In the genomic region with DNA sequence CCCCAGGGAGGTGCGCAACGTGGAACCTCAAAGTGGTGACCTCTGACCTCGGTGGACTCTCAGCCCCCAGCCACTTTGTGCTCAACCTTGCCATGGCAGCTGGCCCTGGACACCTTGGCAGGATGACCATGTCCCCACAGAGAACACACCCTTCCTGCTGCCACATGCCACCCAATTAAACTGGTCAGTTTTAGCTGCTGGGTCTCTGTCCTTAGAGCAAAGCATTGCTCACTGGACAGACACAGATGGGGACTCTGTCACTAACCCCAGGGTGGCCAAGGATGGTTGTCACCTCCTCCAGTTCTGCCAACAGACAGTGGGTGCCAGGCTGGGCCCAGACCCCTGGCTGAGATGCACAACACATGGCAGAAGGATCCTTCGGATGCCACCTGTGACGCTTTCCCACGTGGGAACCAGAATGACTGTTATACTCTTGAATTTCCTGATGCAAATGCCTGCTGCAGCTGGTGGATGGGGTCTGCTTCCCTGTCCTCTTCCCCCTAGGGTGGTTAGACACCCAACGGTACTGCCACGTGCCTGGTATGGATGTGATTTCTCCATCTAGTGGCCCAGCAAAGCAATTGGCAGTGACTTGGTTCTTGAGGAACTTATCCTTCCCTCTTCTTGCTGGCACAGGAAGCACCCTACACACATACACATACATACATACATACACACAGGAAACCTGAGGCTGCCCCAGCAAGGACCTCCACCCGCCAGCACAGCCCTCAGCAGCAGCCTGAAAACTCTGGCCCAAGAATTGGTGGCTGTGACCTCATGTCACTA, we compare ENCODE assay signal across 19 mouse cellular contexts.
DNase-seq lines count a peak whose midpoint lies in the region; ATAC-seq and TF ChIP-seq lines count a peak whose summit lies in the region.
"Had no signal": no experiment of that assay in that cellular context is flagged by ENCODE, and none has a peak within 500 bp of the region (broad histone marks: within the 10 kb centered on the region; RNA-seq: fewer than 3 reads in every experiment).

No protein-coding gene starts in this region.

- H3K4me3 ChIP-seq in heart, embryonic 10.5 days = no peak overlapping the region
- no peak overlapping the region for H3K4me3 ChIP-seq in liver, embryonic 12.5 days
- H3K4me3 ChIP-seq in liver, embryonic 11.5 days (ENCODE audit: low read depth, low read length) = no peak overlapping the region
- no peak overlapping the region for H3K4me3 ChIP-seq in CH12.LX (replicated peaks in 1 of 3; ENCODE audit: low read depth in 2 of 3, low read length in 2 of 3, poor library complexity in 1 of 3)
- H3K4me3 ChIP-seq in cortical plate, adult 2 months (ENCODE audit: insufficient read depth, low read length) = no peak overlapping the region
- no peak overlapping the region for H3K4me3 ChIP-seq in gastrocnemius, adult 2 months
- H3K4me3 ChIP-seq: embryonic facial prominence, embryonic 10.5 days; erythroblast, embryonic 14.5 days; heart, embryonic 12.5 days; hindbrain, embryonic 10.5 days; limb, embryonic 13.5 days had no signal

- TF ChIP-seq RAD21 in CH12.LX (IDR thresholded peaks at IDR 0.05; ENCODE audit: low read depth, low read length) = peak; percentile 10

- no peaks in the 10 kb centered on the region for H3K36me3 ChIP-seq in heart, embryonic 10.5 days
- no peaks in the 10 kb centered on the region for H3K36me3 ChIP-seq in liver, embryonic 12.5 days
- H3K36me3 ChIP-seq in liver, embryonic 11.5 days (ENCODE audit: control insufficient read depth, insufficient read depth, low read length) = no peaks in the 10 kb centered on the region
- peaks cover 0 to 9% of the 10 kb centered on the region in 2 experiments for H3K36me3 ChIP-seq in CH12.LX (replicated peaks in 1 of 2; ENCODE audit: control insufficient read depth in 1 of 2, insufficient read depth in 1 of 2, low read length in 1 of 2)
- H3K36me3 ChIP-seq: embryonic facial prominence, embryonic 10.5 days; G1E; heart, embryonic 12.5 days; hindbrain, embryonic 10.5 days had no signal

- DNase-seq in heart, embryonic 10.5 days (ENCODE audit: low spot score) = peak; percentile 69
- no peak for DNase-seq in heart, adult 9 months (ENCODE audit: low spot score in 2 of 2)
- no peak for DNase-seq in liver, embryonic 11.5 days (ENCODE audit: low spot score)
- DNase-seq in CH12.LX (ENCODE audit: extremely low read depth) = no peak
- no peak for DNase-seq in gastrocnemius, adult 2 months
- DNase-seq: cerebellum, adult 9-11 months; gastrocnemius, postnatal 25 days; lung, adult 2 months; right cerebral cortex, adult 18-20 months; spleen, adult 18-20 months; thymus, postnatal 14 days had no signal

- in situ Hi-C loops in CH12.LX (cut with MboI; ENCODE audit: low pct_ligation_motif_present, low pct_unique_long_range_greater_than_20kb, low sequenced_read_pairs) = no loop called here

- H3K4me2 ChIP-seq in liver, embryonic 12.5 days = no peak overlapping the region
- no peak overlapping the region for H3K4me2 ChIP-seq in liver, embryonic 11.5 days
- no peak overlapping the region for H3K4me2 ChIP-seq in CH12.LX (ENCODE audit: insufficient read depth, low read depth, poor library complexity, severe bottlenecking)
- H3K4me2 ChIP-seq: heart, embryonic 12.5 days; limb, embryonic 13.5 days had no signal

- dilution Hi-C loops in CH12.LX (cut with MboI; ENCODE audit: extremely low pct_ligation_motif_present, extremely low pct_unique_long_range_greater_than_20kb, low sequenced_read_pairs) = no loop called here

- 76% methylated on average over 9 of the region's 9 CpGs for WGBS in heart, embryonic 10.5 days
- 68% methylated on average over 9 of the region's 9 CpGs for WGBS in liver, embryonic 12.5 days (ENCODE audit: insufficient replicate concordance)
- 80% methylated on average over 9 of the region's 9 CpGs for WGBS in liver, embryonic 11.5 days

- TF ChIP-seq CTCF in CH12.LX (conservative IDR thresholded peaks at IDR 0.05 in 1 of 2, IDR thresholded peaks at IDR 0.05 in 1 of 2; ENCODE audit: low read depth in 2 of 2, low read length in 2 of 2) = peak in 1 of 2 experiments; percentile 46; a peak in 2 of 4 replicates
- TF ChIP-seq CTCF in cortical plate, adult 2 months (IDR thresholded peaks at IDR 0.05; ENCODE audit: extremely low read depth, insufficient read depth, low read length) = peak; percentile 50; the same call in 1 of the 2 replicates
- no peak for TF ChIP-seq CTCF in gastrocnemius, adult 2 months (IDR thresholded peaks at IDR 0.05)

- H3K79me2 ChIP-seq in CH12.LX (replicated peaks; ENCODE audit: control insufficient read depth, extremely low read depth, insufficient read depth, poor library complexity, severe bottlenecking) = no peaks in the 10 kb centered on the region

- no peak overlapping the region for H3K9ac ChIP-seq in liver, embryonic 12.5 days
- no peak overlapping the region for H3K9ac ChIP-seq in liver, embryonic 11.5 days (ENCODE audit: low read depth, low read length)
- H3K9ac ChIP-seq in CH12.LX (ENCODE audit: insufficient read depth, low read depth) = no peak overlapping the region
- H3K9ac ChIP-seq: heart, embryonic 12.5 days; limb, embryonic 13.5 days had no signal

- no peaks in the 10 kb centered on the region for H3K9me3 ChIP-seq in heart, embryonic 10.5 days
- no peaks in the 10 kb centered on the region for H3K9me3 ChIP-seq in liver, embryonic 12.5 days (replicated peaks)
- H3K9me3 ChIP-seq in liver, embryonic 11.5 days (ENCODE audit: control insufficient read depth, low read length) = no peaks in the 10 kb centered on the region
- no peaks in the 10 kb centered on the region for H3K9me3 ChIP-seq in CH12.LX (replicated peaks; ENCODE audit: low read length)
- H3K9me3 ChIP-seq: embryonic facial prominence, embryonic 10.5 days; G1E; hindbrain, embryonic 10.5 days; limb, embryonic 13.5 days had no signal

- no peak for TF ChIP-seq POLR2A in CH12.LX (IDR thresholded peaks at IDR 0.05; ENCODE audit: low read depth, low read length)
- no peak for TF ChIP-seq POLR2A in cortical plate, adult 2 months (IDR thresholded peaks at IDR 0.05; ENCODE audit: extremely low read depth, insufficient read depth, low read length)

- intact Hi-C loops in gastrocnemius, adult 2 months (cut with DNase I) = no loop called here

- no peaks in the 10 kb centered on the region for H3K27me3 ChIP-seq in heart, embryonic 10.5 days (ENCODE audit: insufficient read depth, poor library complexity, severe bottlenecking)
- H3K27me3 ChIP-seq in liver, embryonic 12.5 days (replicated peaks) = no peaks in the 10 kb centered on the region
- H3K27me3 ChIP-seq in liver, embryonic 11.5 days (replicated peaks; ENCODE audit: control insufficient read depth, insufficient read depth, low read length) = no peaks in the 10 kb centered on the region
- H3K27me3 ChIP-seq in CH12.LX (replicated peaks) = no peaks in the 10 kb centered on the region
- H3K27me3 ChIP-seq: heart, embryonic 12.5 days; limb, embryonic 13.5 days had no signal

- H3K27ac ChIP-seq in heart, embryonic 10.5 days = no peak overlapping the region
- no peak overlapping the region for H3K27ac ChIP-seq in liver, embryonic 12.5 days
- no peak overlapping the region for H3K27ac ChIP-seq in liver, embryonic 11.5 days (ENCODE audit: low read depth, low read length)
- no peak overlapping the region for H3K27ac ChIP-seq in CH12.LX (ENCODE audit: insufficient read depth, low read depth)
- H3K27ac ChIP-seq in cortical plate, adult 2 months (ENCODE audit: insufficient read depth, low read length) = no peak overlapping the region
- H3K27ac ChIP-seq in gastrocnemius, adult 2 months = no peak overlapping the region
- H3K27ac ChIP-seq: embryonic facial prominence, embryonic 10.5 days; hindbrain, embryonic 10.5 days; limb, embryonic 13.5 days had no signal

- no peaks in the 10 kb centered on the region for H3K4me1 ChIP-seq in heart, embryonic 10.5 days
- H3K4me1 ChIP-seq in liver, embryonic 12.5 days = no peaks in the 10 kb centered on the region
- H3K4me1 ChIP-seq in liver, embryonic 11.5 days (replicated peaks; ENCODE audit: control insufficient read depth, insufficient read depth, low read length) = no peaks in the 10 kb centered on the region
- peaks cover 0 to 36% of the 10 kb centered on the region in 2 experiments; a peak in 3 of 4 replicates for H3K4me1 ChIP-seq in CH12.LX (ENCODE audit: control insufficient read depth in 1 of 2, insufficient read depth in 2 of 2)
- H3K4me1 ChIP-seq in cortical plate, adult 2 months (ENCODE audit: control insufficient read depth, insufficient read depth, low read length) = no peaks in the 10 kb centered on the region
- H3K4me1 ChIP-seq: embryonic facial prominence, embryonic 10.5 days; heart, embryonic 12.5 days; hindbrain, embryonic 10.5 days; limb, embryonic 13.5 days had no signal

- TF ChIP-seq EP300 in CH12.LX (IDR thresholded peaks at IDR 0.05; ENCODE audit: low read length) = no peak

- 0 out of 2 replicates have a peak, but pooled peaks have one; percentile 30 for ATAC-seq in liver, embryonic 12.5 days
- no peak for ATAC-seq in liver, embryonic 11.5 days (replicated peaks; ENCODE audit: low FRiP score)

TF ChIP-seq in CH12.LX, 34 proteins besides CTCF, POLR2A, EP300 and RAD21:
- TF ChIP-seq TBP (conservative IDR thresholded peaks at IDR 0.05; ENCODE audit: low read depth, low read length) = no peak
- peak; percentile 26; the same call in 1 of the 2 replicates for TF ChIP-seq SMC3 (IDR thresholded peaks at IDR 0.05; ENCODE audit: low read depth, low read length)
